Mouse (Mus musculus) cortical plate, adult 2 months (tissue): Measurements from ENCODE around the gene Acsbg1.

ENCODE experiments used
- CTCF ChIP-seq: fragments of 200-500 bp; IDR thresholded peaks from 2 replicates; pipeline ENCODE4 v1.5.1; 2011; ENCODE audit warnings: mild to moderate bottlenecking, control low read depth, low read length; ENCODE audit not compliant: insufficient read depth; ENCODE audit errors: extremely low read depth
- POLR2A ChIP-seq: fragments of 200-500 bp; IDR thresholded peaks from 2 replicates; pipeline ENCODE4 v1.6.1; 2011; ENCODE audit warnings: mild to moderate bottlenecking, low read length, control low read depth; ENCODE audit not compliant: insufficient read depth; ENCODE audit errors: extremely low read depth

DNA sequence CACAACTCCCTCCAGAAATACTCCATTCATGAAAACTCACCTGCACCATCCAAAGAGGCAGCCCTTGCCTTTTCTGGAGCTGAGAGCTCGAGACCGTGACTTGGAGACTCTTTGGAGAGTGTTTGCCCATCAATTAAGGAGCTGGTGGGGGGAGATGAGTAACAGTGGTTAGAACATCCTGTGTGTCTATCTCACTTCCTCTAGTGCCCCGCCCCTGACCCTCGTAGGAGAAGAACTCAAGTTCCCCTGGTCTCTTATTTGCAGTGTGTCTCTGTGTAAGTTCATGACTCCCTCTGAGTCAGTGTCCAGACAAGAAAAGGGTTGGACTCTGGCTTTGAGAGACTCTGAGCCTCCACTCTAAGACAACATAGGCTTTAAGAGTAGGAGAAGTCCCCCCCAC lies 19.1 kb downstream of the Acsbg1 start:
- TF ChIP-seq CTCF (no peak), POLR2A (no peak)
